Mouse (Mus musculus): ENCODE data around the gene Fndc10. TPM values are rescaled to one million over a fixed set of nuclear protein-coding genes. Genes with fewer than 3 reads are reported as not detected.
"Not testable (repeated sequence)": the region's sequence is repeated elsewhere in the genome, so short reads cannot be mapped to it uniquely, and the experiment has no call there.

Gene Fndc10
- polyA plus RNA-seq, 1 experiment from 2014 or later = 25.0 TPM

- Histone ChIP-seq H3K4me1 (peaks cover 31% of the 10 kb centered on the region), H3K36me3 (peaks cover 59% of the 10 kb centered on the region), H3K27ac (replicated peaks) (no peak overlapping the region), H3K27me3 (replicated peaks) (peaks cover 59% of the 10 kb centered on the region), H3K9me3 (replicated peaks) (no peaks in the 10 kb centered on the region), H3K4me3 (replicated peaks) (no peak overlapping the region), H3K4me2 (no peak overlapping the region), H3K9ac (replicated peaks) (no peak overlapping the region)
- 93% methylated on average over 13 of the region's 13 CpGs for WGBS
- no peak for ATAC-seq (ENCODE audit: low FRiP score)
Observed at GRCm38 (mm10) chr4:155656214-155656751, 37.9 kb upstream of the Fndc10 start.

- peaks cover 32% of the 10 kb centered on the region for H3K27me3 ChIP-seq (replicated peaks)
- no peaks in the 10 kb centered on the region for H3K9me3 ChIP-seq (replicated peaks)
- H3K36me3 ChIP-seq = peaks cover 72% of the 10 kb centered on the region
- no peak overlapping the region for H3K9ac ChIP-seq (replicated peaks)
- no peak overlapping the region for H3K4me3 ChIP-seq (replicated peaks)
- no peak overlapping the region for H3K4me2 ChIP-seq
- 97% methylated on average over 9 of the region's 10 CpGs for WGBS
- no peak overlapping the region for H3K27ac ChIP-seq (replicated peaks)
- no peak for ATAC-seq (ENCODE audit: low FRiP score)
- peaks cover 15% of the 10 kb centered on the region for H3K4me1 ChIP-seq
Observed at GRCm38 (mm10) chr4:155658961-155659360, 35.2 kb upstream of the Fndc10 start.

GRCm38 (mm10) chr4:155660641-155661040 lies 33.5 kb upstream of the Fndc10 start:
- H3K9ac ChIP-seq (replicated peaks) = no peak overlapping the region
- ATAC-seq (ENCODE audit: low FRiP score) = no peak
- peaks cover 74% of the 10 kb centered on the region for H3K36me3 ChIP-seq

DNA sequence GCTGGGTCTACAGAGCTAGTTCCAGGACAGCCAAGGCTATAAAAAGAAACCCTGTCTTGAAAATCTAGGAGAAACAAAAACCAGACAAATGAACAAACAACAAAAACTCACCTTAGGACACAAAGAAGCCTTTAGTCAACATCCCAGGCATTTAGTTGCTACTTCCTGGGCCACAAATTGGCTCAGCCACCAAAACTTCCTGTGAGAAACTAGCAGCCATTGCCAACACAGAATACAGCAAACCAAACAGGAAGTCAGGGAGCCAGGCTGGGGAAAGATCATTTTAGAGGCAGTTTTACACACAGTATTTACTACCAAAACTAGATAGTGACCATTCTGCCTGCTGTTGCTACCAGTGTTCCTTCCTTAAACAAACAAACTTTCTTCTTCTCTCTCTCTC lies 27.2 kb upstream of the Fndc10 start:
- Histone ChIP-seq H3K4me2 (no peak overlapping the region), H3K27ac (replicated peaks) (no peak overlapping the region), H3K9me3 (replicated peaks) (no peaks in the 10 kb centered on the region), H3K4me3 (replicated peaks) (no peak overlapping the region), H3K27me3 (replicated peaks) (no peaks in the 10 kb centered on the region), H3K9ac (replicated peaks) (no peak overlapping the region), H3K4me1 (peaks cover 20% of the 10 kb centered on the region), H3K36me3 (peaks cover 26% of the 10 kb centered on the region)
- ATAC-seq (ENCODE audit: low FRiP score) = no peak

More at GRCm38 (mm10) chr4:155660641-155661040, 33.5 kb upstream of the Fndc10 start:
- Histone ChIP-seq H3K27ac (replicated peaks) (no peak overlapping the region), H3K4me1 (no peaks in the 10 kb centered on the region), H3K9me3 (replicated peaks) (no peaks in the 10 kb centered on the region), H3K27me3 (replicated peaks) (peaks cover 15% of the 10 kb centered on the region), H3K4me3 (replicated peaks) (no peak overlapping the region), H3K4me2 (no peak overlapping the region)
- 75% methylated on average over 12 of the region's 12 CpGs for WGBS

DNA sequence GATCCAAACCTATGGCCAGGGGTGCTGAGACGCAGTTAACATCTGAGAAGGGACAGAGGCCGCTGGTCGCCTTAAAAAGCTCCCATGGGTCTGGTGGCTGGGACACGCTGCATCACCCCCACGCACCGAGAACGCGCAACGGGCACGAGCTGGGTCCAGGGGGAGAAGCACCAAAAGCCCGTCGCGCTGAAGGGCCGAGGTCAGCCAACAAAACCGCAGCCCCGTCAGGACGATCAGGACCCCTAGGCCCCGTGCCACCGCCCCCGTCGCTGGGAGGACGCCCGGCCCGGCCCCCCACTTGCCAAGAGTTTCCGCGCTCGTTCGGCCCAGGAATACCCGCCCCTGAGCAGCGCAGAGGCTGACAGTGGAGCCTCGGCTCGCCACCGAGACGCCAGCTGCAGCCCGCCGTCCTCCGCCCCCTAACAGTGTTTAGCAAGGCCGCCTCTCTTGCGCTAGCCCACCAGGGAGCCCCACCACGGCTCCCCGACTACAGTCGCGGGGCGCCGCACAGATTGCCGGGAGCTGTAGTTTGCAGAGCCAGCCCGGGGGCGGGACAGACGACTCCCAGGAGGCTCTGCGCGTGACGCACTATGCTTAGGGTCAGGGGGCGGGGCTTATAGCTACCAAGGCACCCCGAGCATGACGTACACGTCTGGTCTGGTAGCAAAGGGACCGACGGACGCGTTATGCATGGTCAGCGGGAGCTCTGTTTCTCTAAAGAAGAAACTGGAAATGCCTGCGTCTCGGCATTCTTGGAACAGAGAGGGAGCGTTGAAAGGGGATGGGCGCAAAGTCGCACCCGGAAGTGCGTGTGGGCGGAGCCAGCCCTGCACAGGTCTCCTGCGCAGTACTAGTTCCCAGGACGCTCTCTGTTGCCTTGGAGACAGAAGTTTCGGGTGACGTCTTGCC lies 25.2 kb upstream of the Fndc10 start, which contains the start of gene Mib2:
Gene Mib2 (minus strand): TSS at position 510 of the 909 bp plus-strand sequence.
- H3K36me3 ChIP-seq = peaks cover 15% of the 10 kb centered on the region
- H3K9ac ChIP-seq (replicated peaks) = peak within 1 kb of the TSS; percentile 92
- peak within 1 kb of the TSS; percentile 96 for H3K4me3 ChIP-seq (replicated peaks)
- H3K27ac ChIP-seq (replicated peaks) = peak within 1 kb of the TSS; percentile 90
- H3K4me2 ChIP-seq = peak within 1 kb of the TSS; percentile 87
- H3K9me3 ChIP-seq (replicated peaks) = no peaks in the 10 kb centered on the region
- peaks cover 2% of the 10 kb centered on the region; the same call in 1 of the 2 replicates for H3K27me3 ChIP-seq (replicated peaks)
- peak; percentile 99 for ATAC-seq (ENCODE audit: low FRiP score)
- under 1% methylated on average over 67 of the region's 73 CpGs for WGBS
- peaks cover 20% of the 10 kb centered on the region for H3K4me1 ChIP-seq

DNA sequence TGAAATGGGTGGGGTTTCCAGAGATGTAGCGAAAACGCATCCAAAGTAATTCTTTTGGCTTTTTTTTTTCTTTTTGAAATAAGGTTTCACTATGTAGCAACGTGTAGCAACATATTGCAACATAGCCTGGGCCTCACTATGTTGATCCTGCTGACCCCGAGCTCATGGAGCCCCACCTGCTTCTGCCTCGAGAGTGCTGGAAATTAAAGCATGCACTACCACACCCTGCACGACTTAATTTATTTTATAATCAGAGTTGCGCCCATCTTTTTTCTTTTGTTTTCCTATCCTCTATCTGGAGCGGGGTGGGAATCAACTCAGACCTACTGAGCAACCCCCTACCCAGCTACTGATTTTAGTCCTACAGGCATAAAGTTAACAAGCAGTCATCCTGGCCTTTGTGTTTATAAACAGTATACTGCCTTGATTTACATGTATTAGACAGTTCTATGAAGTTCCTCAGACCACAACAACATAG lies 24.5 kb upstream of the Fndc10 start:
- peaks cover 11% of the 10 kb centered on the region for H3K36me3 ChIP-seq
- peak overlapping the region; percentile 96 for H3K4me3 ChIP-seq (replicated peaks)
- H3K9me3 ChIP-seq (replicated peaks) = no peaks in the 10 kb centered on the region
- peak; percentile 12 for ATAC-seq (ENCODE audit: low FRiP score)
- peaks cover 20% of the 10 kb centered on the region for H3K4me1 ChIP-seq
- peak overlapping the region; percentile 90; the same call in 1 of the 2 replicates for H3K27ac ChIP-seq (replicated peaks)
- WGBS = 1% methylated on average over 8 of the region's 8 CpGs
- H3K27me3 ChIP-seq (replicated peaks) = peaks cover 3% of the 10 kb centered on the region; the same call in 1 of the 2 replicates
- H3K4me2 ChIP-seq = peak overlapping the region; percentile 87
- peak overlapping the region; percentile 29; the same call in 1 of the 2 replicates for H3K9ac ChIP-seq (replicated peaks)

DNA sequence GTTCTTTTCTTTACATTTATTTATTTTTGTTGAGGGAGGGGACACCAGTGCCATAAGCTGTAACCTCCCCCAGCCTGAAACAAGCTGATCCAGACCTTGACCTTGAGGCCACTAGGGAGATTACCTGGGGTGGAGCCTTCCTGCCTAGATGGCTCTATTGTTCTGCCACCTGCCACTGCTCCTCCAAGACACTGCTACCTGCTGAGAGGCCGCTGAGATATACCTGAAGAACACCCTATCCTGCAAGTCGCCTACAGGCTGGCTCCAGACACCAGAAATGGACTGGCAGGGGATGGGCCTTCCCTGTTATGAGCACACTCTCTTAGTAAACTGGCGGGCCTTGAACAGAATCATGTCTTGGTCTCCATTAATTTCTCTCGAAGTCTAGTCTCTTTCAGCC lies 23.9 kb upstream of the Fndc10 start:
- not testable (repeated sequence) for H3K4me3 ChIP-seq (replicated peaks); H3K27me3 ChIP-seq (replicated peaks); H3K27ac ChIP-seq (replicated peaks); H3K9me3 ChIP-seq (replicated peaks); H3K36me3 ChIP-seq; H3K9ac ChIP-seq (replicated peaks); H3K4me2 ChIP-seq; ATAC-seq (ENCODE audit: low FRiP score)
- 57% methylated on average over 4 of the region's 4 CpGs for WGBS
- H3K4me1 ChIP-seq = peaks cover 20% of the 10 kb centered on the region

DNA sequence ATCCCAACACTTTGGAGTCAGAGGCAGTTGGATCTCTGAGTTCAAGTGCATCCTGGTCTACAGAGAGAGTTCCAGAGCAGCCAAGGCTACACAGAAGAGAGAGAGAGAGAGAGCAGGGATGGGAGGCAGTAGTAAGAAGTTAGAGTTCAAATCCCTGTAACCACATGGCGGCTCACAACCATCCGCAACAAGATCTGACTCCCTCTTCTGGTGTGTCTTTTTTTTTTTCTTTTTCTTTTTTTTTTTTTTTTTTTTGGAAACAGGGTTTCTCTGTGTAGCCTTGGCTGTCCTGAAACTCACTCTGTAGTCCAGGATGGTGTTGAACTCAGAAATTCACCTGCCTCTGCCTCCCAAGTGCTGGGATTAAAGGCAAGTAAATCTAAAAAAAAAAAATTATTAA lies 22.1 kb upstream of the Fndc10 start:
- Histone ChIP-seq H3K4me2 (no peak overlapping the region), H3K9me3 (replicated peaks) (no peaks in the 10 kb centered on the region), H3K27me3 (replicated peaks) (peaks cover 3% of the 10 kb centered on the region; the same call in 1 of the 2 replicates), H3K4me3 (replicated peaks) (no peak overlapping the region), H3K27ac (replicated peaks) (no peak overlapping the region), H3K4me1 (peaks cover 14% of the 10 kb centered on the region), H3K9ac (replicated peaks) (no peak overlapping the region), H3K36me3 (no peaks in the 10 kb centered on the region)
- 58% methylated on average over 2 of the region's 2 CpGs for WGBS
- ATAC-seq (ENCODE audit: low FRiP score) = no peak

GRCm38 (mm10) chr4:155675991-155676390 lies 18.2 kb upstream of the Fndc10 start:
- H3K9me3 ChIP-seq (replicated peaks) = no peaks in the 10 kb centered on the region
- no peak overlapping the region for H3K9ac ChIP-seq (replicated peaks)
- no peaks in the 10 kb centered on the region for H3K36me3 ChIP-seq
- ATAC-seq (ENCODE audit: low FRiP score) = no peak
- no peaks in the 10 kb centered on the region for H3K4me1 ChIP-seq
- H3K4me3 ChIP-seq (replicated peaks) = no peak overlapping the region
- H3K27ac ChIP-seq (replicated peaks) = no peak overlapping the region
- 83% methylated on average over 2 of the region's 2 CpGs for WGBS
- no peak overlapping the region for H3K4me2 ChIP-seq
- H3K27me3 ChIP-seq (replicated peaks) = peaks cover 3% of the 10 kb centered on the region; the same call in 1 of the 2 replicates

DNA sequence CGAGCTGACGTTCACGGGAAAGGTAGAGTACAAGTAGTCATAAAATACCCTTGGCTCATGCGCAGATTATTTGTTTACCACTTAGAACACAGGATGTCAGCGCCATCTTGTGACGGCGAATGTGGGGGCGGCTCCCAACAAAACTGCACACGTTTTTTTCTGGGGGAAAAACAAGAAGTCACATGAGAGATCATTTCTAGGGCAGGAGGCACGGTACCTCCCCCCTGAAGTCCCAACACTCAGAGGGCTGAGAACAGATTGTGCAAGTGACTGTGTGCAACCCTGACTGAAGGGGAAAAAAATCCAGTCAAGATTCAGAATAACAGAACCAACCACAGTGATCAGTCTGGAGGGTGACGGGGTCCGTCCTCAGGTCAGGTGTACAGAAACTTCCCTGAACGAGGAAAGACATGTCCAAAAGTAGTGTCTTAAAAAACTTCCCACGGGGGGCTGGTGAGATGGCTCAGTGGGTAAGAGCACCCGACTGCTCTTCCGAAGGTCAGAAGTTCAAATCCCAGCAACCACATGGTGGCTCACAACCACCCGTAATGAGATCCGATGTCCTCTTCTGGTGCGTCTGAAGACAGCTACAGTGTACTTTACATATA lies 10.4 kb upstream of the Fndc10 start:
- H3K27me3 ChIP-seq (replicated peaks); H3K27ac ChIP-seq (replicated peaks); ATAC-seq (ENCODE audit: low FRiP score); H3K4me1 ChIP-seq; H3K9ac ChIP-seq (replicated peaks); H3K4me2 ChIP-seq; H3K4me3 ChIP-seq (replicated peaks); H3K36me3 ChIP-seq; H3K9me3 ChIP-seq (replicated peaks): not testable (repeated sequence)
- WGBS = 92% methylated on average over 16 of the region's 19 CpGs

- H3K27me3 ChIP-seq (replicated peaks); H3K27ac ChIP-seq (replicated peaks); H3K4me1 ChIP-seq; H3K4me2 ChIP-seq; H3K36me3 ChIP-seq; ATAC-seq (ENCODE audit: low FRiP score); H3K4me3 ChIP-seq (replicated peaks); H3K9me3 ChIP-seq (replicated peaks); H3K9ac ChIP-seq (replicated peaks): not testable (repeated sequence)
- 87% methylated on average over 4 of the region's 4 CpGs for WGBS
Observed at GRCm38 (mm10) chr4:155687764-155688163, 6.4 kb upstream of the Fndc10 start.

All from neural tube, embryonic 15.5 days (tissue).